Mouse (Mus musculus): Measurements from ENCODE around the gene Sds.

Gene Sds

GRCm38 (mm10) chr5:120476296-120476695 is at the start of gene Sds:
Sds (plus strand) TSS chr5:120476526.
- no peak for DNase-seq (ENCODE audit: low spot score in 2 of 2)

- DNase-seq (ENCODE audit: low spot score in 2 of 2), result no peak
Observed at GRCm38 (mm10) chr5:120426572-120426971, 49.8 kb upstream of the Sds start.

- DNase-seq (ENCODE audit: low spot score in 2 of 2), result no peak
Observed at GRCm38 (mm10) chr5:120427451-120427938, 48.8 kb upstream of the Sds start.

GRCm38 (mm10) chr5:120428189-120428838 is 48.0 kb upstream of the Sds start:
- no peak for DNase-seq (ENCODE audit: low spot score in 2 of 2)

GRCm38 (mm10) chr5:120428990-120429389 is 47.3 kb upstream of the Sds start:
- DNase-seq (ENCODE audit: low spot score in 2 of 2), result no peak

DNA sequence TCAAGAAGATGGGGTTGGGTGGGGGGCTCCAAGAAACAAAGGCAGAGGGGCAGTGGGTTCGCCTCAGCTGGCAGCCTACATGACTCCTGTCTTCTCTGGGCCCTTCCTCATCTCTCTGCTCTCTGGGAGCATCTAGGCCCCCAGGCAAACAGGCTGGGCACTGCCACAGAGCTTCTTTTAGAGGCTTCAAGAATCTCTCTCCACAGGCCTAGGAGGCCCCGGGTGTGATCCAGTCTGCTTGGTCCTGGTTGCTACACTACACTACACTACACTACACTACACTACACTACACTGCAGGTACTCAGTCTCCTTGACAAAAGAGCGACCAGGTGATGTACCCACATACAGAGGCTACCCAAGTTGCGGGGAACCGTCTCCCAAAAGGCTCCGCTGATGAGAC is 46.6 kb upstream of the Sds start:
- DNase-seq (ENCODE audit: low spot score in 2 of 2), result no peak

GRCm38 (mm10) chr5:120431001-120431583 is 45.2 kb upstream of the Sds start:
- no peak for DNase-seq (ENCODE audit: low spot score in 2 of 2)

- no peak for DNase-seq (ENCODE audit: low spot score in 2 of 2)
Observed at GRCm38 (mm10) chr5:120431649-120432485, 44.5 kb upstream of the Sds start, which contains the start of gene Lhx5. Lhx5 (plus strand) TSS chr5:120431699.

GRCm38 (mm10) chr5:120432486-120433015 is 43.8 kb upstream of the Sds start:
- DNase-seq (ENCODE audit: low spot score in 2 of 2), result no peak

GRCm38 (mm10) chr5:120433135-120433760 is 43.1 kb upstream of the Sds start:
- no peak for DNase-seq (ENCODE audit: low spot score in 2 of 2)

GRCm38 (mm10) chr5:120434231-120434735 is 42.0 kb upstream of the Sds start:
- no peak for DNase-seq (ENCODE audit: low spot score in 2 of 2)

GRCm38 (mm10) chr5:120435006-120435681 is 41.2 kb upstream of the Sds start:
- no peak for DNase-seq (ENCODE audit: low spot score in 2 of 2)

DNA sequence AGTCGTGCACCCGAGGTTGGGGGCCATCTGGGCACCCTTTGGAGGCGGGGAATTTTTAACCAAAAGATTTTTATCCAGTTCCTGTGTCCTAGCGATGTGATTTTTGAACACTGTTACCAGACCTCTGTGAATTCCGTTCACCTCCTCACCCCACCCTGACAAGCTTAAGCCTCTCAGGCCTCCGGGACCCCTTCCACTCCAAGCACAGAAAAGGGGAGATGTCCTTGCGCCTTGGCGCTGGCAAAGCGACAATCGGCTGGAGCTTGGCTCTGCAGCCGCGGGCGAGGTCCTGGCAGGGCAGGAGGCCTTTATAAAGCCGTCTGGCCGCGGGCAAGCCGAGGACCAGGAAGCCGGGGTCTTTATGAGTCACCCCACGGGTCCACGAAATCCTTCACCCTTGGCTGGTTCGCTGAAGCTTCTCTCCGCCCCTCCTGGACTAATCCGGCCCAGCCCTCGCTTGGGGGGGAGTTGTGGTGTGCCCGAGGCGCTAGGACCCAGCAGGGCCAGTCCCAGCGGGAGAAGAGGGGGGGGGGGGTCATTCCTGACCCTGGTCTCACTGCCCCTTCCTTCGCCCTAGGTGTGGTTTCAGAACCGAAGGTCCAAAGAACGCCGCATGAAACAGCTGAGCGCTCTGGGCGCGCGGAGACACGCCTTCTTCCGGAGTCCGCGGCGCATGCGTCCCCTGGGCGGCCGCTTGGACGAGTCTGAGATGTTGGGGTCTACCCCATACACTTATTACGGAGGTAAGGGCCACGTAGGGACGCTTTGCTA is 40.4 kb upstream of the Sds start:
- no peak for DNase-seq (ENCODE audit: low spot score in 2 of 2)

DNA sequence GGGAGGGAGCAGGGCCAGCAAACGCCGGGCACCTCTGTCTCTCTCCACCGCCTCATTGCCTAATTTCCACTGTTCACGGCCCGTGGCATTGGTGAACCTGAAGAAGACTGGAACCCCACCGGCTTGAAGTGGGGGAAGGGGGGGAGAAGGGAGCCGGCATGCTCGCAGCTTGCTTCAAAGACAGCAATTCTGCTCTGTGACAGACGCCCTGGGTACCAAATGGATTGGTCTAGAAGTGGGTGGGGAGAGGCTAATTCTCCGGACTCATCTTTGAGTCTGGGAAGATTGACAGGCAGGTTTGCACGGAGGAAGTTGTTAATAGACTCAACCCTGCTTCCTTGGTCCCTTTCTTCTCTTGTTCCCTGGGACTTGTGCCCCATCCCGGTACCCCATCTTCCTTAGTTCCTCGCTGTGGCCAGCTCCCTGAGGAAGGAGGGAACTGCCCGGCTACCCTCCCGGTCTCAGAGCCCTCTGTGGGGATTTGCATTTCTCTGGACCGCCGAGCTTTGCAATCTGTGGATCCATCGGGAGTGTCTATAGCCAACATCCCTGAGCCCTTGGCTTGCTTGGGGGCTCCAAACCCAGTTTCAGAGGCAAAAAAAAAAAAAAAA is 39.3 kb upstream of the Sds start:
- no peak for DNase-seq (ENCODE audit: low spot score in 2 of 2)

GRCm38 (mm10) chr5:120437539-120437938 is 38.8 kb upstream of the Sds start:
- no peak for DNase-seq (ENCODE audit: low spot score in 2 of 2)

GRCm38 (mm10) chr5:120437986-120438385 is 38.3 kb upstream of the Sds start:
- DNase-seq (ENCODE audit: low spot score in 2 of 2), result no peak

DNA sequence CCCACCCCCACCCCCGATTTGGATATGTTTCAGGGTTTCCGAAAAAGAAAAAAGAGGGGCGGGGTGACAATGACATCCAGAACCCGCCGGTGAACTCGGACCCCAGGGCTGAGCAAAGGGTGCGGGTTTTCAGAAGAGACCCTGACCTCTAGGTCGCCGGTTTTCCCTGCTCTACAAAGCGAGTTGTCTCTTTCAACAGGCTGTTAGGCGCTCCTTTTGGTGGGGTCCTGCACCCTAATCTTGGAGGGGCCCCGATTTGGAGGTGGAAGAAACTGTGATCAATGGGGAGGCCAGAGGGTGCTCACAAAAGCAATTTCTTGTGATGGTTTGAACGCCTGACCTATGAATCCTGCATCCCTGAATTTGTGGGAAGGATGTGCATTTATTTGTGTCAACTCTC is 37.9 kb upstream of the Sds start:
- DNase-seq (ENCODE audit: low spot score in 2 of 2), result no peak

DNA sequence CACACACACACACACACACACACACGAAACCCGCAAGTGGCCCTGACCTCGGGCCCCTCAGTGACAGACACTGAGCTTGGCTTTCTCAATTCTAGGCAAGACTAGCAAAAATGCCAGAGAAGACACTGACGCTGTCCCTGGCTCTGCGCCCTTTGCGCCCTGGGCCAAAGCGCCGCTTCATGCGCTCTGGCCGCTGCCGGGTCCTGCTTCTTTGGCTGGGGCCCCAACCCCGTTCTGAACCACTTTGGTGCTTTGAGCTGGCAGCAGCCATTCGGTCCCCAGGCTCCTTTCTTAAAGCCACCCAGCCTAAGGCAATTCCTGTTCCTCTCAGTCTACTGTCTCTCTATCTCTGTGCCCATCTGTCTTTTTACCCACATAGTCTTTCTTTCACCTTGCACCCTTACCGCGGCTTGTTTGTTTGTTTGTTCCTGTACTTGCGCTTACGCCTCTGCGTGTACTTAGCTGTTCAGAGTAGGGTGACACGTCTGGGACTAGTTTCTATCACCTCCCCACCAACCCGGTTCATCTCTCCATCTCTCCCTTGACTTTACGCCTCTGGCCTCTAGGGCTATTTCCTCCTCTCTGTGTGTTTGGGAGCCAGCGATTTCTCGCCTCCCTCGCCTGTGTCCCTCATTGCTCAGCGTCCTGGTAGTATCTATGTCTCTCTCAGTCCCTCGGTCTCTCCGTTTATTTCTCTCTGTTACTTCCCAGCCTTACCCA is 37.2 kb upstream of the Sds start:
- no peak for DNase-seq (ENCODE audit: low spot score in 2 of 2)
